Comparison of ENCODE assay signal across 33 mouse cellular contexts in genomic region chr17:27576056-27576455, GRCm38 (mm10). TPM values are rescaled to one million over a fixed set of nuclear protein-coding genes. Genes with fewer than 3 reads are reported as not detected.
A peak's percentile ranks its signal among the peaks of the same experiment; 100 is the strongest.
DNase-seq lines count a peak whose midpoint lies in the region; ATAC-seq and TF ChIP-seq lines count a peak whose summit lies in the region.
"Had no signal": no experiment of that assay in that cellular context is flagged by ENCODE, and none has a peak within 500 bp of the region (broad histone marks: within the 10 kb centered on the region; RNA-seq: fewer than 3 reads in every experiment).

No protein-coding gene starts in this region.

- no peak overlapping the region for H3K4me2 ChIP-seq in stomach, embryonic 15.5 days
- H3K4me2 ChIP-seq in midbrain, embryonic 15.5 days, result no peak overlapping the region
- no peak overlapping the region for H3K4me2 ChIP-seq in liver, postnatal 0 days (ENCODE audit: low read depth, low read length)
- H3K4me2 ChIP-seq: embryonic facial prominence, embryonic 12.5 days; heart, embryonic 15.5 days; hindbrain, embryonic 12.5 days; liver, embryonic 11.5 days; midbrain, embryonic 11.5 days; neural tube, embryonic 13.5 days had no signal

- TF ChIP-seq CTCF in layer of hippocampus, adult 2 months (conservative IDR thresholded peaks at IDR 0.05), result no peak
- no peak for TF ChIP-seq CTCF in testis, adult 2 months (IDR thresholded peaks at IDR 0.05; ENCODE audit: control insufficient read depth, insufficient read depth, insufficient replicate concordance, low read depth, low read length)
- no peak for TF ChIP-seq CTCF in liver, postnatal 0 days (IDR thresholded peaks at IDR 0.05; ENCODE audit: low read depth)

- no peaks in the 10 kb centered on the region for H3K27me3 ChIP-seq in testis, adult 2 months (ENCODE audit: control insufficient read depth, insufficient read depth, low read length)
- H3K27me3 ChIP-seq in stomach, embryonic 15.5 days (replicated peaks), result no peaks in the 10 kb centered on the region
- no peaks in the 10 kb centered on the region for H3K27me3 ChIP-seq in midbrain, embryonic 15.5 days (replicated peaks)
- H3K27me3 ChIP-seq in liver, postnatal 0 days (ENCODE audit: insufficient read depth, low read length), result no peaks in the 10 kb centered on the region
- H3K27me3 ChIP-seq: embryonic facial prominence, embryonic 12.5 days; heart, embryonic 15.5 days; hindbrain, embryonic 12.5 days; neural tube, embryonic 13.5 days; Patski had no signal

- no peak for TF ChIP-seq EP300 in liver, postnatal 0 days (IDR thresholded peaks at IDR 0.05; ENCODE audit: low read depth)

- no peak for TF ChIP-seq POLR2A in testis, adult 2 months (IDR thresholded peaks at IDR 0.05; ENCODE audit: control insufficient read depth, low read depth, low read length)

- no peak overlapping the region for H3K4me3 ChIP-seq in layer of hippocampus, adult 2 months
- H3K4me3 ChIP-seq in testis, adult 2 months (ENCODE audit: control insufficient read depth, low read depth, low read length), result no peak overlapping the region
- no peak overlapping the region for H3K4me3 ChIP-seq in stomach, embryonic 15.5 days (replicated peaks)
- no peak overlapping the region for H3K4me3 ChIP-seq in midbrain, embryonic 15.5 days
- no peak overlapping the region for H3K4me3 ChIP-seq in liver, postnatal 0 days (ENCODE audit: low read depth, low read length)
- H3K4me3 ChIP-seq: embryonic facial prominence, embryonic 12.5 days; heart, embryonic 10.5 days; heart, embryonic 15.5 days; hindbrain, embryonic 12.5 days; myocyte; neural tube, embryonic 13.5 days had no signal

- ATAC-seq in stomach, embryonic 15.5 days (ENCODE audit: insufficient read depth, low FRiP score, low read depth), result 0 out of 2 replicates have a peak, but pooled peaks have one; percentile 33
- no peak for ATAC-seq in midbrain, embryonic 15.5 days (replicated peaks)
- no peak for ATAC-seq in liver, postnatal 0 days
- ATAC-seq: forebrain, embryonic 16.5 days; Patski had no signal

- peak overlapping the region; percentile 84 for H3K27ac ChIP-seq in layer of hippocampus, adult 2 months
- 0 out of 2 replicates have a peak overlapping the region, but pooled peaks have one; percentile 15 for H3K27ac ChIP-seq in testis, adult 2 months (ENCODE audit: control insufficient read depth, insufficient read depth, low read depth, low read length)
- no peak overlapping the region for H3K27ac ChIP-seq in stomach, embryonic 15.5 days
- H3K27ac ChIP-seq in midbrain, embryonic 15.5 days, result no peak overlapping the region
- no peak overlapping the region for H3K27ac ChIP-seq in liver, postnatal 0 days (ENCODE audit: low read depth)
- H3K27ac ChIP-seq: embryonic facial prominence, embryonic 12.5 days; heart, embryonic 10.5 days; hindbrain, embryonic 12.5 days; neural tube, embryonic 13.5 days had no signal

- no peaks in the 10 kb centered on the region; the same call in none of the 2 replicates for H3K36me3 ChIP-seq in testis, adult 2 months (ENCODE audit: control insufficient read depth, insufficient read depth, low read length)
- peaks cover 19% of the 10 kb centered on the region for H3K36me3 ChIP-seq in stomach, embryonic 15.5 days
- H3K36me3 ChIP-seq in midbrain, embryonic 15.5 days (replicated peaks), result peaks cover 16% of the 10 kb centered on the region
- peaks cover 25% of the 10 kb centered on the region for H3K36me3 ChIP-seq in liver, postnatal 0 days (replicated peaks; ENCODE audit: insufficient read depth, low read length)

- no peak for DNase-seq in layer of hippocampus, adult 2 months (ENCODE audit: low spot score in 2 of 2)
- no peak for DNase-seq in layer of hippocampus, adult 9-11 months
- no peak for DNase-seq in testis, postnatal 10 days (ENCODE audit: low spot score)
- DNase-seq in liver, postnatal 0 days, result no peak
- DNase-seq: adrenal gland, postnatal 14 days; cerebellum, adult 11 months; cerebellum, adult 9-10 months; cerebellum, postnatal 36 days; kidney, adult 2 months; lung, postnatal 14 days; thymus, adult 2 months; thymus, postnatal 36 days had no signal

- WGBS in stomach, embryonic 15.5 days, result 77% methylated on average over 7 of the region's 7 CpGs
- WGBS in midbrain, embryonic 15.5 days, result 91% methylated on average over 7 of the region's 7 CpGs
- WGBS in liver, postnatal 0 days (ENCODE audit: insufficient replicate concordance), result 75% methylated on average over 7 of the region's 7 CpGs

- no peaks in the 10 kb centered on the region; the same call in 1 of the 2 replicates for H3K4me1 ChIP-seq in testis, adult 2 months (ENCODE audit: control insufficient read depth, insufficient read depth, low read length)
- 0 out of 2 replicates have a peak, but pooled peaks cover 6% of the 10 kb centered on the region for H3K4me1 ChIP-seq in stomach, embryonic 15.5 days
- no peaks in the 10 kb centered on the region for H3K4me1 ChIP-seq in midbrain, embryonic 15.5 days
- H3K4me1 ChIP-seq in liver, postnatal 0 days (ENCODE audit: insufficient read depth), result no peaks in the 10 kb centered on the region; the same call in 1 of the 2 replicates
- H3K4me1 ChIP-seq: embryonic facial prominence, embryonic 12.5 days; hindbrain, embryonic 12.5 days; neural tube, embryonic 13.5 days had no signal

- H3K9me3 ChIP-seq in stomach, embryonic 15.5 days, result no peaks in the 10 kb centered on the region
- H3K9me3 ChIP-seq in midbrain, embryonic 15.5 days, result no peaks in the 10 kb centered on the region
- no peaks in the 10 kb centered on the region for H3K9me3 ChIP-seq in liver, postnatal 0 days (ENCODE audit: low read length)
- H3K9me3 ChIP-seq: embryonic facial prominence, embryonic 12.5 days; heart, embryonic 10.5 days; heart, embryonic 15.5 days; hindbrain, embryonic 12.5 days; neural tube, embryonic 13.5 days had no signal

- no peak overlapping the region for H3K9ac ChIP-seq in stomach, embryonic 15.5 days
- no peak overlapping the region for H3K9ac ChIP-seq in midbrain, embryonic 15.5 days
- H3K9ac ChIP-seq in liver, postnatal 0 days (replicated peaks), result no peak overlapping the region
- H3K9ac ChIP-seq: embryonic facial prominence, embryonic 12.5 days; heart, embryonic 15.5 days; hindbrain, embryonic 12.5 days; neural tube, embryonic 13.5 days had no signal

RNA-seq across cellular contexts. Expression of gene AI413582, which starts 10.5 kb away (rescaled TPM):
- 10 to 100 TPM; 61.6 to 66.1 TPM for total RNA-seq in layer of hippocampus, adult 2 months (2021)
- polyA plus RNA-seq in testis, adult 2 months (2012; rRNA removed), result 20.7 and 24.5 TPM in 2 replicates
- 23.6 and 33.1 TPM in 2 replicates for polyA plus RNA-seq in stomach, embryonic 15.5 days (2015; fragmentation: Nextera tagmentation; extraction: Ambion mirVana)
- polyA plus RNA-seq in midbrain, embryonic 15.5 days (2015; fragmentation: Nextera tagmentation; extraction: Ambion mirVana), result 57.0 and 59.5 TPM in 2 replicates
- 15.0 and 16.7 TPM in 2 replicates for polyA plus RNA-seq in liver, postnatal 0 days (2015; fragmentation: Nextera tagmentation; extraction: Ambion mirVana)

RNA-seq across cellular contexts. Expression of gene Hmga1, which starts 19.8 kb away (rescaled TPM):
- 10 to 100 TPM; 30.5 to 38.2 TPM for total RNA-seq in layer of hippocampus, adult 2 months (2021)
- 64.3 and 68.4 TPM in 2 replicates for polyA plus RNA-seq in testis, adult 2 months (2012; rRNA removed)
- 193 and 215 TPM in 2 replicates for polyA plus RNA-seq in stomach, embryonic 15.5 days (2015; fragmentation: Nextera tagmentation; extraction: Ambion mirVana)
- 138 and 141 TPM in 2 replicates for polyA plus RNA-seq in midbrain, embryonic 15.5 days (2015; fragmentation: Nextera tagmentation; extraction: Ambion mirVana)
- 64.0 and 64.9 TPM in 2 replicates for polyA plus RNA-seq in liver, postnatal 0 days (2015; fragmentation: Nextera tagmentation; extraction: Ambion mirVana)

RNA-seq across cellular contexts. Expression of gene Nudt3, which starts 47.2 kb away (rescaled TPM):
- total RNA-seq in layer of hippocampus, adult 2 months (2021), result 100 to 1,000 TPM; 462 to 510 TPM
- polyA plus RNA-seq in testis, adult 2 months (2012; rRNA removed), result 59.8 and 68.1 TPM in 2 replicates
- 78.6 and 79.3 TPM in 2 replicates for polyA plus RNA-seq in stomach, embryonic 15.5 days (2015; fragmentation: Nextera tagmentation; extraction: Ambion mirVana)
- 251 and 274 TPM in 2 replicates for polyA plus RNA-seq in midbrain, embryonic 15.5 days (2015; fragmentation: Nextera tagmentation; extraction: Ambion mirVana)
- polyA plus RNA-seq in liver, postnatal 0 days (2015; fragmentation: Nextera tagmentation; extraction: Ambion mirVana), result 17.9 and 20.2 TPM in 2 replicates

RNA-seq across cellular contexts. Expression of gene Grm4, which starts 54.9 kb away (rescaled TPM):
- 1 to 10 TPM; 7.9 to 9.6 TPM for total RNA-seq in layer of hippocampus, adult 2 months (2021)
- 0.70 and 0.81 TPM in 2 replicates for polyA plus RNA-seq in testis, adult 2 months (2012; rRNA removed)
- 0.15 and 0.35 TPM in 2 replicates for polyA plus RNA-seq in stomach, embryonic 15.5 days (2015; fragmentation: Nextera tagmentation; extraction: Ambion mirVana)
- polyA plus RNA-seq in midbrain, embryonic 15.5 days (2015; fragmentation: Nextera tagmentation; extraction: Ambion mirVana), result 10.7 and 10.9 TPM in 2 replicates
- not detected in 2 replicates for polyA plus RNA-seq in liver, postnatal 0 days (2015; fragmentation: Nextera tagmentation; extraction: Ambion mirVana)
- total RNA-seq: megakaryocyte progenitor cell, adult 5-6 weeks; MEL had no signal
- polyA plus RNA-seq: liver, embryonic 16.5 days; myocyte had no signal

RNA-seq across cellular contexts. Expression of gene RPS10-NUDT3, which starts 59.0 kb away (rescaled TPM):
- total RNA-seq in layer of hippocampus, adult 2 months (2021), result not detected
- polyA plus RNA-seq in testis, adult 2 months (2012; rRNA removed), result not detected in 2 replicates
- not detected in 2 replicates for polyA plus RNA-seq in stomach, embryonic 15.5 days (2015; fragmentation: Nextera tagmentation; extraction: Ambion mirVana)
- not detected in 2 replicates for polyA plus RNA-seq in midbrain, embryonic 15.5 days (2015; fragmentation: Nextera tagmentation; extraction: Ambion mirVana)
- not detected in 2 replicates for polyA plus RNA-seq in liver, postnatal 0 days (2015; fragmentation: Nextera tagmentation; extraction: Ambion mirVana)
- total RNA-seq: adrenal gland, postnatal 14 days; left cerebral cortex, postnatal 10 days; megakaryocyte progenitor cell, adult 5-6 weeks; MEL; midbrain, postnatal 0 days had no signal
- polyA plus RNA-seq: embryonic facial prominence, embryonic 12.5 days; forebrain, embryonic 16.5 days; gonadal fat pad, adult 2 months; heart, embryonic 10.5 days; heart, embryonic 15.5 days; hindbrain, embryonic 12.5 days; kidney, adult 2 months; kidney, embryonic 16.5 days; limb, embryonic 11.5 days; liver, embryonic 11.5 days; liver, embryonic 16.5 days; midbrain, embryonic 11.5 days; midbrain, postnatal 0 days; myocyte; neural tube, embryonic 13.5 days; thymus, adult 2 months had no signal

Comparison
In these comparisons a context has a peak if more than half of its experiments do, and no peak if none do; other contexts are left out.
1. H3K27ac ChIP-seq: peak in layer of hippocampus, adult 2 months (single experiment) and testis, adult 2 months (single experiment); none in stomach, embryonic 15.5 days (single experiment), midbrain, embryonic 15.5 days (single experiment) and liver, postnatal 0 days (single experiment).